ENCODE assay signal across 14 mouse cellular contexts in the genomic region with DNA sequence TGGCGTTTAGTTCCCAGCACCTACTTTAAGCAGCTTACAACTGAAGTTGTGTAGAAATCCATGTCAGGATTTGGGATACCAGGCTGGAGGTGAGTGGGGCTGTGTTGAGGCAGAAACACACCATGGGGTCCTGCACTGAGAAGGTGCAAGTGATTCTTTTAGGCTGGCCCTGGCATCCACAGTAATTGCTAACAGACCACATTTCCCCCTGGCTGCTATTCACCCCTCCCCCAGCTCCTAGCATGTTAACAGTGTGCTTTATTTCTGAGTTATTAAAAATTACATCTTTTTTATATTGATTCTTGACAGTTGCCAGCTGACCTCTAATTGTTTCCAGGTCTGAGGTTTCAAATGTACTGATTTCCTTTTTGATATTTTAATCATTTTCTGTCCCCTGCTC.
"Had no signal": no experiment of that assay in that cellular context is flagged by ENCODE, and none has a peak within 500 bp of the region (broad histone marks: within the 10 kb centered on the region; RNA-seq: fewer than 3 reads in every experiment).

No protein-coding gene starts in this region.

- H3K36me3 ChIP-seq: liver, embryonic 15.5 days; neural tube, embryonic 13.5 days had no signal

- H3K9ac ChIP-seq: liver, embryonic 15.5 days; lung, embryonic 14.5 days; neural tube, embryonic 13.5 days had no signal

- ATAC-seq: midbrain, embryonic 16.5 days had no signal

- H3K4me2 ChIP-seq: liver, embryonic 11.5 days; liver, embryonic 15.5 days; lung, embryonic 14.5 days; midbrain, embryonic 11.5 days; neural tube, embryonic 13.5 days had no signal

- H3K4me3 ChIP-seq: liver, embryonic 15.5 days; neural tube, embryonic 13.5 days had no signal

- H3K9me3 ChIP-seq: liver, embryonic 15.5 days; neural tube, embryonic 13.5 days had no signal

- H3K27ac ChIP-seq: kidney, postnatal 0 days; liver, embryonic 15.5 days; neural tube, embryonic 13.5 days had no signal

- H3K4me1 ChIP-seq: liver, embryonic 15.5 days; neural tube, embryonic 13.5 days had no signal

- H3K27me3 ChIP-seq: liver, embryonic 15.5 days; neural tube, embryonic 13.5 days had no signal

- DNase-seq: kidney, adult 9 months; kidney, postnatal 36 days; left cerebral cortex, postnatal 4 days; lung, embryonic 14.5 days; lung, postnatal 10 days; lung, postnatal 4 days; right cerebral cortex, postnatal 14 days; thymus, postnatal 36 days had no signal
